In the genomic region with DNA sequence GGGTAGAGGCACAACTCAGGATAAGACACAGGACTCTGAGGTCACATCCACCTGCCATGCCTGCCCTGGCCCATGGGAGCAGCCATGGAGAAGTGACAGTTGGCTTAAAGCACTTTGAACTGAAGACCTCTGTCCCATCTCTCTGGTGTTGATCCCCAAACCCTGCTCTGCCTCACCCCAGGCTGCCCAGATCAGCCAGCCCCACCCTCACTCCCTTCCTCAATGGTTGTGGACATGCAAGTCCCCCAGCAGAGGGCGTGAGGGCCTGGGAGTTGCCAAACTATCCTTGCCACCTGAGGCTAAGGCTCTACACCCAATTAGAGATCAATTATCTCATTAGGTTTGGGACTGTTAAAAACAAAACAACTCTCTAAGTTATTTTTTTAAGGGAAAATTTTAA, we compare ENCODE assay signal across 9 mouse cellular contexts. TPM values are rescaled to one million over a fixed set of nuclear protein-coding genes. Genes with fewer than 3 reads are reported as not detected.
A peak's percentile ranks its signal among the peaks of the same experiment; 100 is the strongest.
DNase-seq lines count a peak whose midpoint lies in the region; ATAC-seq lines count a peak whose summit lies in the region.
"Had no signal": no experiment of that assay in that cellular context is flagged by ENCODE, and none has a peak within 500 bp of the region (broad histone marks: within the 10 kb centered on the region; RNA-seq: fewer than 3 reads in every experiment).

No protein-coding gene starts in this region.

- H3K27me3 ChIP-seq in heart, embryonic 16.5 days (ENCODE audit: control insufficient read depth, insufficient read depth, low read length), result peaks cover 15% of the 10 kb centered on the region
- H3K27me3 ChIP-seq in heart, embryonic 12.5 days (replicated peaks), result peaks cover 77% of the 10 kb centered on the region
- no peaks in the 10 kb centered on the region; the same call in 1 of the 2 replicates for H3K27me3 ChIP-seq in forebrain, embryonic 16.5 days (replicated peaks; ENCODE audit: control insufficient read depth, insufficient read depth, low read length)

- H3K9ac ChIP-seq in heart, embryonic 16.5 days (ENCODE audit: low read length), result 0 out of 2 replicates have a peak overlapping the region, but pooled peaks have one; percentile 11
- no peak overlapping the region for H3K9ac ChIP-seq in heart, embryonic 12.5 days
- H3K9ac ChIP-seq in forebrain, embryonic 16.5 days (replicated peaks; ENCODE audit: low read depth, low read length), result no peak overlapping the region

- peaks cover 32% of the 10 kb centered on the region for H3K4me1 ChIP-seq in heart, embryonic 16.5 days (ENCODE audit: control insufficient read depth, insufficient read depth, low read length)
- peaks cover 48% of the 10 kb centered on the region for H3K4me1 ChIP-seq in heart, embryonic 12.5 days (replicated peaks)
- peaks cover 32% of the 10 kb centered on the region for H3K4me1 ChIP-seq in forebrain, embryonic 16.5 days (replicated peaks; ENCODE audit: control insufficient read depth, insufficient read depth, low read length)

- H3K36me3 ChIP-seq in heart, embryonic 16.5 days (ENCODE audit: control insufficient read depth, insufficient read depth), result peaks cover 9% of the 10 kb centered on the region
- peaks cover 32% of the 10 kb centered on the region for H3K36me3 ChIP-seq in heart, embryonic 12.5 days
- H3K36me3 ChIP-seq in forebrain, embryonic 16.5 days (ENCODE audit: control insufficient read depth, insufficient read depth), result no peaks in the 10 kb centered on the region

- no peak for ATAC-seq in heart, embryonic 16.5 days (replicated peaks; ENCODE audit: extremely low read depth, insufficient read depth, low FRiP score)
- no peak for ATAC-seq in heart, embryonic 12.5 days (ENCODE audit: insufficient number of reproducible peaks, low FRiP score)
- no peak for ATAC-seq in forebrain, embryonic 16.5 days

- no peak overlapping the region for H3K4me3 ChIP-seq in heart, embryonic 16.5 days (ENCODE audit: low read length)
- H3K4me3 ChIP-seq in heart, embryonic 12.5 days, result no peak overlapping the region
- H3K4me3 ChIP-seq in forebrain, embryonic 16.5 days (replicated peaks; ENCODE audit: low read length), result no peak overlapping the region
- H3K4me3 ChIP-seq: myocyte had no signal

- no peaks in the 10 kb centered on the region for H3K9me3 ChIP-seq in heart, embryonic 16.5 days (replicated peaks; ENCODE audit: control insufficient read depth, low read length)
- no peaks in the 10 kb centered on the region for H3K9me3 ChIP-seq in heart, embryonic 12.5 days (replicated peaks)
- H3K9me3 ChIP-seq in forebrain, embryonic 16.5 days (ENCODE audit: control insufficient read depth, low read length), result no peaks in the 10 kb centered on the region

- H3K27ac ChIP-seq in heart, embryonic 16.5 days (ENCODE audit: low read length), result no peak overlapping the region; the same call in 1 of the 2 replicates
- no peak overlapping the region for H3K27ac ChIP-seq in heart, embryonic 12.5 days (ENCODE audit: poor library complexity, severe bottlenecking)
- H3K27ac ChIP-seq in forebrain, embryonic 16.5 days (ENCODE audit: low read length), result no peak overlapping the region

- H3K4me2 ChIP-seq in heart, embryonic 16.5 days (ENCODE audit: low read depth, low read length), result no peak overlapping the region; the same call in 1 of the 2 replicates
- no peak overlapping the region for H3K4me2 ChIP-seq in heart, embryonic 12.5 days
- H3K4me2 ChIP-seq in forebrain, embryonic 16.5 days (ENCODE audit: low read length), result no peak overlapping the region

- DNase-seq in right cerebral cortex, postnatal 10 days (ENCODE audit: low spot score in 2 of 2), result peak; percentile 43 to 61
- no peak for DNase-seq in right cerebral cortex, postnatal 25 days
- DNase-seq in cerebellum, adult 9-11 months, result peak; percentile 71
- DNase-seq in retina, postnatal 1 day, result peak; percentile 48
- no peak for DNase-seq in right cerebral cortex, postnatal 4 days

- whole genome bisulfite sequencing in heart, embryonic 16.5 days, result 14% methylated on average over 1 of the region's 1 CpGs
- 11% methylated on average over 1 of the region's 1 CpGs for WGBS in heart, embryonic 12.5 days
- WGBS in forebrain, embryonic 16.5 days, result 0% methylated on average over 1 of the region's 1 CpGs

RNA-seq across cellular contexts. Expression of a gene that starts 3.0 kb away (rescaled TPM):
- 7.1 and 12.4 TPM in 2 replicates for polyA plus RNA-seq in heart, embryonic 16.5 days (2015; fragmentation: Nextera tagmentation; extraction: Ambion mirVana)
- polyA plus RNA-seq in heart, embryonic 12.5 days (2016; fragmentation: Nextera tagmentation; extraction: Ambion mirVana), result 7.7 and 7.9 TPM in 2 replicates
- polyA plus RNA-seq in forebrain, embryonic 16.5 days (2015; fragmentation: Nextera tagmentation; extraction: Ambion mirVana), result 5.7 and 6.0 TPM in 2 replicates

RNA-seq across cellular contexts. Expression of a gene that starts 18.7 kb away (rescaled TPM):
- 0.07 and 0.11 TPM in 2 replicates for polyA plus RNA-seq in heart, embryonic 16.5 days (2015; fragmentation: Nextera tagmentation; extraction: Ambion mirVana)
- 0.11 TPM in 1 of 2 replicates, not detected in the other for polyA plus RNA-seq in heart, embryonic 12.5 days (2016; fragmentation: Nextera tagmentation; extraction: Ambion mirVana)
- 45.5 and 54.9 TPM in 2 replicates for polyA plus RNA-seq in forebrain, embryonic 16.5 days (2015; fragmentation: Nextera tagmentation; extraction: Ambion mirVana)
- polyA plus RNA-seq: myocyte had no signal

RNA-seq across cellular contexts. Expression of a gene that starts 33.2 kb away (rescaled TPM):
- polyA plus RNA-seq in heart, embryonic 16.5 days (2015; fragmentation: Nextera tagmentation; extraction: Ambion mirVana), result 135 and 154 TPM in 2 replicates
- 174 and 175 TPM in 2 replicates for polyA plus RNA-seq in heart, embryonic 12.5 days (2016; fragmentation: Nextera tagmentation; extraction: Ambion mirVana)
- 433 and 453 TPM in 2 replicates for polyA plus RNA-seq in forebrain, embryonic 16.5 days (2015; fragmentation: Nextera tagmentation; extraction: Ambion mirVana)

RNA-seq across cellular contexts. Expression of a gene that starts 48.8 kb away (rescaled TPM):
- 0.07 TPM in 1 of 2 replicates, not detected in the other for polyA plus RNA-seq in heart, embryonic 16.5 days (2015; fragmentation: Nextera tagmentation; extraction: Ambion mirVana)
- not detected in 2 replicates for polyA plus RNA-seq in heart, embryonic 12.5 days (2016; fragmentation: Nextera tagmentation; extraction: Ambion mirVana)
- polyA plus RNA-seq in forebrain, embryonic 16.5 days (2015; fragmentation: Nextera tagmentation; extraction: Ambion mirVana), result not detected in 2 replicates

RNA-seq across cellular contexts. Expression of a gene that starts 59.1 kb away (rescaled TPM):
- 0.05 and 0.27 TPM in 2 replicates for polyA plus RNA-seq in heart, embryonic 16.5 days (2015; fragmentation: Nextera tagmentation; extraction: Ambion mirVana)
- 0.23 and 0.32 TPM in 2 replicates for polyA plus RNA-seq in heart, embryonic 12.5 days (2016; fragmentation: Nextera tagmentation; extraction: Ambion mirVana)
- polyA plus RNA-seq in forebrain, embryonic 16.5 days (2015; fragmentation: Nextera tagmentation; extraction: Ambion mirVana), result 0.08 and 0.09 TPM in 2 replicates
- polyA plus RNA-seq: myocyte had no signal

Comparison
In these comparisons a context has a peak if more than half of its experiments do, and no peak if none do; other contexts are left out.
1. DNase-seq: peak in right cerebral cortex, postnatal 10 days (2 of 2), cerebellum, adult 9-11 months (single experiment) and retina, postnatal 1 day (single experiment); none in right cerebral cortex, postnatal 25 days (single experiment) and right cerebral cortex, postnatal 4 days (single experiment).
2. RNA of a gene that starts 18.7 kb away (polyA plus RNA-seq): 45.5 to 54.9 TPM in forebrain, embryonic 16.5 days; 0.11 TPM in heart, embryonic 12.5 days and 0.07 to 0.11 TPM in heart, embryonic 16.5 days; every median in the first group is over 10 times any median in the second.